Mouse (Mus musculus) adrenal gland, postnatal 10 days (tissue): ENCODE results near the gene Gsx1. TPM values are rescaled to one million over a fixed set of nuclear protein-coding genes. Genes with fewer than 3 reads are reported as not detected.

ENCODE experiments used
- DNase-seq: peaks from one replicate; pipeline ENCODE4 v3.0.0; 2021; ENCODE audit warnings: mixed read lengths
- long read RNA-seq, 2 experiments: library from polyadenylated mRNA; stranded (forward); transcript quantifications; one replicate each; pipeline ENCODE4 v2.0.0; 2021
- total RNA-seq, 2 experiments: library from RNA; stranded (reverse); gene quantifications; 2 replicates each; pipeline ENCODE4 v1.2.3; 2021

Gsx1 gene
- total RNA-seq, result not detected
- long read RNA-seq, experiment 1, result 0 reads
- long read RNA-seq, experiment 2, result 0 reads

DNA sequence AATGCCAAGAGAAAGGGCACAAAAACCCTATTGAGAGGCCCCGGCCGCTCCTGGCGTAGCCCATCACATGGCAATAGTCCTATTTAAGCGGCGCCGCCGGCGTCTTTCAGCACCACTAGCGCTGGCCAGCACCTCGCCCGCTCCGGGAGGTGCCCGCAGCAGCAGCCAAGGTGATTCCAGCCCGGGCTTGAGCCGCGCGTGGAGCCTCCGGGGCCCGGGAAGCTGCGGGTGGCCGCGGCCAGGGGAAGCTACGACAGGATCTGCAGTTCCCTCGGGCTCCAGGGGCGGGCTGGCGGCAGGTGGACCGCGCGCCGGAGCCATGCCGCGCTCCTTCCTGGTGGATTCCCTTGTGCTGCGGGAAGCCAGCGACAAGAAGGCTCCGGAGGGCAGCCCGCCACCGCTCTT, at the start of gene Gsx1:
Gene Gsx1, plus strand, starts transcription at position 126 of the 405 bp plus-strand sequence.
- peak; percentile 89 for DNase-seq

DNA sequence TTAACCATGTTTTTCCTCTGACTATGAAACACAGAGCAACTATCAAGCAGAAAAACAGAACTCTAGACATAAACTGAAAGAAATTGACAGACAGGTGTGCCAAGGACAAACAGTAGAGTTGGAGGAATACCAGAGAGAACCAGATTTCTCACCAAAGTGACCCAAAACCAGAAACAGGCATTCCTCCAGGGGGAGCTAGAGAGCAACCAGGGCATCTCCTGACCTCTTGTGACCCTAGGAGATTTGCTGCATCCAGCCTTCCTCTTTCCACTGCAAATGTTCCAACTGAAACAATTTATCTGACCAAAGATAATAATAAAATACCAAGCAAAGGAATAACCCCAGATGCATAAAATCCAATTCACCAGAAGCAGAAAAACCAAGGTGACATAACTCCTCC, 41.2 kb upstream of the Gsx1 start:
- DNase-seq, result no peak

DNA sequence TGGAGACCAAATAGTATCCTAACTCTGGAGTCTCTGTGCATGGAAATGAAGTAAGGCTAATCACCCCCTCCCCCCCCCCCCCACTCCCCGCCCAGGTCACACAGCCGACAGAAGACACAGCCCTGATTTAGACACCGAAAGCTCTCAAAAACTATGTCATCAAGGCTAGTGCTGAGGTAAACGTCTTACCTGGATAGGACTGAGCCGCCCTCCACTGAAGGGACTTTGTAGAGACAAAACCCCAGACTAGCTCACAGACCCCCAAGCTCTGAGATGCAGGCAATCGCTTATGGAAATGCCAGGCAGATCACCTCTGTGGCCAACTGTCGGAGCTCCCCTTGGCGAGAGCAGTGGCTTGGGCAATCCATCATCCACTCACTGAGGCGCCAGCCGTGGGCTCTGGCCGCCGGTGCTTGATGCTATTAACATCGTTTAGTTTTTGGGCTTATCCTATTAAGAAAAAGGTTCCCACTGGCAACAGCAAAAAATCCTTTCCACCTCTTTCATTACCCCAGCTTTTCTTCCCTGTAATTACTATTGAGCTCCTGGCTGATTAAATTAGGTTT, 33.6 kb upstream of the Gsx1 start:
- no peak for DNase-seq

DNA sequence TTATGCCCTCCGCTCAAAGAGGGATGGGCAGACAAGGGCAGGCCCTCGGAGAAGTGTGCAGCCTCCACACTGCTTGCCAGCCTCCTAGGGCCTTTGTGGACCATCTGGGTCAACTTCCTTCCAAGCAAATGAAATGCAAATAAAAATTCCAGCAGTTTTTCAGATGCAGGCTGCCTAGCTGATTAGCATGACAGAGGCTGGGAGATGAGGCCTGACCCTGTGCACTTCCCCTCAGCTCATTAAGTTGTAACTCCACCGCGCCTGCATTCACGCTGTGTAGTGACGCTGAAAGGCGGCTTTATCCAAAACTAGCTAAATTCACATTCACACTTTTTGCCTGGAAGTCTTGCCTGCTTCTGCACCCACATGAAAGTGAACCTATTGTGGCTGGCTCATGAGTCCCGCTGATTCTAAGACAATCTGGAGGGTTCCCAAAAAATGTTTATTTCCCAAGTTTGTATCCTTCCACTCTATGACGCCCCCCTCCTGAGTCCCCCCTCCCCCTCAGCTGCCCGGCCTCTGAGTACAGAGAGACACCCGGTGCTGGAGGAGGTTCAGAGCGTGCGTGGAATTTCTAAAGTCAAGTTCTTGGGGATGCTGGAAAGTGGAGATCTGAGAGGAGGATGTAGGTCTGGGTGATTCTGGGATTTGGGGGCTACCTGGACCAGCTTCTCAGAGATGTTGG, 32.9 kb upstream of the Gsx1 start:
- DNase-seq, result no peak

DNA sequence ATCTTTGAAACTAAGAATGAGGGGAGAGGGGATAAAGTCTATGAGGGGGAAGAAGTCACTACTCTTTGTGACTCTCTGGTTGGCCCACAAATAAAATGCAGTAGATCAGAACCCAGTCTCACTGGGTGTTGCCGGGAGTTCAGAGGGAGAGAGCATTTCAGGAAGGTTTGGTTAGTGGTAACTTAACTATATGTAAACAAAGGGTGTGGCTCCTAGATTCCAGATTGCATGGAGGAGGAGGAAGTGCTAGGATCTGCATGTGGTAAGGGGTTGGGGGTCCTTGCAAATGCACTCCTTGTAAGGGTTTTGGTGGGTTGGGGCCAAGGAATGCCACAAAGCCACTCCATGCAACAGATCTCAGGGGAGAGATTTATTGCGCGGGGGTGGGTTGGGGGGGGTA, 32.1 kb upstream of the Gsx1 start:
- DNase-seq, result no peak

DNA sequence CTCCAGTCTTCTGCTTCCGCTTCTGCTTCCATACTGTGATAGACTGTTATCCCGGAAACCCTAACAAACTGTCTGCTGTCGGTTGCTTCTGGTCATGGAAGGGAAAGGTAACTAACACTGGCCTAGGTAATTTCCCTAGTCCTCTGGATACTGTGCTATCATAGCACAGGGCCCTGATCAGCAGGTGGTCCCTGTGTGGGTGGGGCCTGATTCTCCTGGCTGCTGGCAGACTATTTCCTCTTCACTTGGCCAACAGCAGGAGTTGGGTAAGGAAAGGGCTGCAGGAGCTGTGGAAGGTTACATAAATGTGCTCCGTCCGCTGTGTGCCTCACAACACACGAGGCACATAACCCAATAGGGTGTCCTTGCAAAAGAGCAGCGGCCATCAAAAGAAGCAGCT, 31.1 kb upstream of the Gsx1 start:
- DNase-seq, result no peak

DNA sequence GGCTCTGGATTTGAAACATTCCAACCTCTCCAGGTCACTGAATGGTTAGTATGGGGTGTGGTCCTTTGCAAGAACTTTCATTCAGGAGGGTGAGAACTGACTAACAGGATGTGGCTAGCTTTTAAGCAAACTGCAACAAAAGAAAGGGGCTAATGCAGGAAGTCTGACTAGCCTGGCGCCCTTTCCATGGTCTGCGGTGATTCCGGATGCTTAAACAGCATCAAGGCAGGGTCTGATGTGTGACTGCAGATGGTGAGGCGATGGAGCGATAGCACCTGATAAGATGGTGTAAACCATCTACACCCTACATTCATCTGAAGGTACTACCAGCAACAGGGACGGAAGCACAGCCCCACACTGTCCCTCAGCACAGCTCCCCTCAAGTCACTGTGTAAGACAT, 29.2 kb upstream of the Gsx1 start:
- no peak for DNase-seq

DNA sequence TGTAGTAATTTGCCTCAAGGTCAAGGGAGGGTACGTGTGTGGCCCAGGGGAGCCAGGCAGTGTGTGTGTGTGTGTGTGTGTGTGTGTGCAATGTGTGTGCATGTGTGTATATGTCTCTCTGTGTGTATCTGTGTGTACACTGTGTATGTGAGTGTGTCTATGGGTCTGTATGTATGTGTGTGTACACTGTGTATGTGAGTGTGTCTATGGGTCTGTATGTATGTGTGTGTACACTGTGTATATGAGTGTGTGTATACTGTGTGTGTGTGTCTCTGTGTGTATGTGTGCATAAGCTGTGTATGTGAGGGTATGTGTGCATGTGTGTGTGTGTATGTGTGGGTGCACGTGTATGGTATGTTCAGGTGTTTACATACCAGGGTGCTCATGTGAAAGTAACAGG, 28.7 kb upstream of the Gsx1 start:
- no peak for DNase-seq

DNA sequence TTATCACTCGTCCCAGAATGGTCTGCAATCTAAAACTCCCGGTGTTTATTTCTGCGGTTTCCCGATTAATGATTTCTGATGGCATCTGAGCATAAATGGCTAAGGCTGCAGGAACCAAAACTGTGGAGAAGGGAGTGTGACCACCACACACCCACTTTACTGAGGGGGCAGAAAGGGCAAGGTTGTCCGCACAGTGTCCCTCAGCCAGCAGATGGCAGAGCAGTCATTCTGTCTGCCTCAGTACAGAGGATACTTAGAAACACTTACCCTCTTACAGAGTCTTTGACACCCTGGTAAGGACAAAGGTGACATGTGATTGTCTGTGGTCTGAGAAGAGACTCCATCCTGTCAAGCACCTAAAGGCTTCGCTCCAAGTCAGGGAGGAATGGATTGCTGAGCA, 23.4 kb upstream of the Gsx1 start:
- DNase-seq, result no peak

DNA sequence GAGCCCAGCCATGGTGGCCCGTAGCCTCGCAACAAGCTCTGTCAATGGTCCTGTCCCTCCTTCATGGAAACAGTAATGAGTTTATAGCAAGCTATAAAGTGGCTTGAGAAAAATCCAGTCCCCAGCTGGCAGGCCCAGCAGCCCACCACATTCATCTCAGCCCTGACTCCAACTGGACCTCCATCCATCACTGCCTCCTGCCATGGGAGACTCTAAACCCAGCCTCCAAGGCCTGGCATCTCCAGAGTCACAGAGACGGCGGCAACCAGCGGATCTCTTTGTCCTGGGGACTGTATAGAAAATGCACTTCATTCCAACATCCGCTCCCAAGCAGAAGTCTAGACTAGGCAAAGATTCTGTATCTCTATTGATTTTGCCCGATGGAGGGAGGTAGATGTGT, 18.4 kb upstream of the Gsx1 start:
- DNase-seq, result no peak

DNA sequence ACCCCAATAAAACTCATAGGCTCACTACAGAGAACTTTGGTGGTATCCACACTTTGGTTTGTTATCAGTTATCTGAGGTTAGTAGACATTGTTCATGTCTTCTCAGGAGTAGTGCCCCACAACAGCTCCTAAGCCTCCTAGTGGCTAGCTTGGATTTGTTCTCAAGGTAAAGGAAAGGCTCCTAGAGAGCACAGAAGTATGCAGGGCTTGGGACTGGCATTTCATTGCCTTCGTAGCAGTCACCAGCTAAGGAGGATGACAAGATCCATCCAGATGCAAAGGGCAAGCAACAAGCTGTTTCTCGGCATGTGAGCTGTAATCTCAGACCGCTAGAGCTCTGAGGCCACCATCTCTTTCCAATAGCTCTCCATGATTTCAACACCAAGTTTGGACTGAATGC, 14.4 kb upstream of the Gsx1 start:
- DNase-seq, result no peak

DNA sequence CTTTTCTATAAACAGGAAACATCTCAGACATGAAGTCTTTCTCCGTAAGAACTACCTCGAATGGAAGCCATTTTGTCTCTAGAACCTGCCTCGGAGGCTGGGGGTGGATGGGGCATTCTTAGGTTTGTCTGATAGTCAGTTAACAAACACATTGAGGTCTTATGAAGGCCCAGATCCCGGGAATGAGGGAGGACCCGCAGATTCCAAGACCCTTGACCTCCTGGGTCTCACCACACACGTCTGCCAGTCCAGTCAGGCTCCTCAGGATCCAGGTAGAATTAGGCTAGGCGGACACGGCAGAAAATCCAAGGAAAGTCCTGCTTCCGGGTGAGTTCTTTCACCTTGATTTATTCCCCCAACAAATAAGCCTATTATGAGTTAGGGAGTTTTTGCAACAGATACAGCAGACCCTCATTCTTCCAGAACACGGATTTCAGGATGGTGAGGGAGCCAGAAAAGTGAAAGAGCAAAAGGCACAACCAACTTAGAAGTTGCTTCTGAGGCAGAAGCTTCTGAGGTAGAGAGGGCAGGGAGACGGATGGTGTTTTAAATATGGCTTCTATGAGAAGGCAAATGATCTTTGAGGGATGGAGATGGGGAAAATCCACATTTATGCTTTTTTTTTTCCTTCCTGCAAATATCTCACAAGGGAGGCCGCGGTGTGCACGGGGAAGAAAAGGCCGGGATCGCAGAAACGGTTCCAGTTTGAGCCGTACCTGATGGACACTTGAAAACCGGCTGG, 3.2 kb upstream of the Gsx1 start:
- DNase-seq, result no peak

DNA sequence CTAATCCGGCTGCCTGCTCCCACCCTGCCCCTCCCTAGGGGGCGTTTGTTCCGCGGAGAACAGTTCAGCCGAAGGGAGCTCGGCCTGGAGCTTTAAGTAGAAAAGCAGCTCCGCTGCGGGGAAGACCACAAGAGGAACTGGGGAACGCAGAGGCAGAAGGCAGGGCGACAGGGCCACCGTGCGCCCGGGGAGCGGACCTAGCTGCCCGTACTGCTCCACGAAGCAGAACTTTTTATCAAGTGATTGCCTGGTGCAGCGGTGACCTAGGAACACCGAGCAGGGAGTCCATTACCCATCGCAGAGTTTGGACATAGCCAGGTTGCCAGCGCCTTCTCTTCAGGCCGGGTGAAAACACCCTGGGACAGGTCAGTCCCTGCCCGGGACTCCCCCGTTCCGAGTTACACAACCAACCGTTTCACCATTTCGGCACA, 2.5 kb upstream of the Gsx1 start:
- DNase-seq, result peak; percentile 44

DNA sequence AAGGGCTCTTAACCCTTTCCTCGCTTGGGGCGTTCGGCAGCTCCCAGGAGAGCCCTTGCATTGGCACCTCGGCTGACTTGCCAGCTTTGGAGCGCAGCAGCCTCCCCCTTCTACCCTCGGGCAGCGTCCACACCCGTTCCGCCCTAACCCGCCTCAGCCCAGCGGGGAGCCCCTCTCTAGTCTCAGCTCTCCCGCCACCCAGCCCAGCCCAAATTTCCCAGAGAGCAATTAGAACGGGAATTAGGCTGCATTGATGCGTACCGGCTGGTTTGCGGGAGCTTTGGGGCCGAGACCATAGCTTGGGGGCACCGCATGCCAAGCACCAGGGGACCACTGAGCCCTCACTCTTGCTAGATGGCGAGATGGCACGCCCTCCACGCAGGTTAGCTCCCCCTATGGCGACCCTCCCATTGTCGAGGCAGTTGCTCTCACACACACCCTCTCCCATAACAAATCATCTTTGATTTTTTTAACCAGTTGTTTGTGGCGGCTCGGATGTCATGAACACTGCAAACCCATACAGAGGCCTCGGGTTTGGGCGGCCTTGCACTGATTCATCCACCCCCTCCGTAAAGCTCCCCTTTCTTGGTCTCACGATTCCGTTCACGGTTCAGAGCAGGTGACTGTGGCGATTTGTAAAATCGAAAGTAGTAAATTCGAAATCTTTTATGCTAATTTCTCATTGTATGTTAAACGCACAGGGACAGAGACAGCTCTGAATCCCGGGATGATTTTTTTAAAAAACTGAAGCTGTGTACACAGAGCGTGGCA, 1.5 kb upstream of the Gsx1 start:
- DNase-seq, result peak; percentile 14

DNA sequence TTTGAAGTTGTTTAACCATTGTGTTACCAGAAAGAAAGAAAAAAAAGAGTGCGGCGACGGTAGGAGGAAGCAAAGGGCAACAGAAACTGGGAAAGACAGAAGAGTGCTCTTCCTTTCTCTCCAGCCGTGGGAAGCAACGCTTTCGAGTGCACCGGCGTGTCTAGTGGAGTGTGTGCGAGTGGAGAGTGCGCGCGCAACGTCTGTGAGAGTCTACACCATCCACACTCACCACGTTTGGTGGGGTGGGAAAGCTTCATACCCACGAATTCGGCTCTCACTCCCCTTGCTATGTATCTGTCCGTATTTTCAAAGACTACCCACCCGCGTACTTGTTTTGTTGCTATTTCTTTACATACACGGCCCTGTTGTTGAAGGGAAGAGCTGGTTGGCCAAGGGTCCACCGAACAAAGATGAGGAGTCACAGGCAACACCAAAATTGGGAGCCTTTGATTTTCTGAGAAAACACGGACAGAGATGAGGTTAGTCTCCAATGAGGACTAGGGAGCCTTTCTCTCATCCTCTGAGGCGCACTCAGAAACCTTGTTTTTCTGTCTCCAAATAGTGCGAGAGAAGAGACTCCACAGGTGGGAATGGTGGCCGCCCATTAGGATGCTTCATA, 835 bp upstream of the Gsx1 start:
- no peak for DNase-seq

DNA sequence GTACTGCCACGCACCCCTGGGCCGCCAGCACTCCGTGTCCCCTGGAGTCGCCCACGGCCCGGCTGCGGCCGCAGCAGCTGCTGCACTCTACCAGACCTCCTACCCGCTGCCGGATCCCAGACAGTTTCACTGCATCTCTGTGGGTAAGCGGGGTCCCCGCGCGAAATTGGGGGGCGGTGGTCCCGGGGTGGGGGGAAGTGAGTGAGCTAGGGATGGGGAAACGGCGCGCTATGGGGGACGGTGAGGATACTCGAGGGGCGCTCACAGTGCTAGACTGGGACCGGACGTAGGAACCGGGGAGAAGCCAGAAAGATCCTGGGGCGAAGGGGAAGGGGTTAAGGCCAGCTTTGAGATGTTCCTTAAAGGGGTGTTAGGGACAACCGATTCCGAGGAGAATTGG, 660 bp downstream of the Gsx1 start:
- DNase-seq, result no peak

DNA sequence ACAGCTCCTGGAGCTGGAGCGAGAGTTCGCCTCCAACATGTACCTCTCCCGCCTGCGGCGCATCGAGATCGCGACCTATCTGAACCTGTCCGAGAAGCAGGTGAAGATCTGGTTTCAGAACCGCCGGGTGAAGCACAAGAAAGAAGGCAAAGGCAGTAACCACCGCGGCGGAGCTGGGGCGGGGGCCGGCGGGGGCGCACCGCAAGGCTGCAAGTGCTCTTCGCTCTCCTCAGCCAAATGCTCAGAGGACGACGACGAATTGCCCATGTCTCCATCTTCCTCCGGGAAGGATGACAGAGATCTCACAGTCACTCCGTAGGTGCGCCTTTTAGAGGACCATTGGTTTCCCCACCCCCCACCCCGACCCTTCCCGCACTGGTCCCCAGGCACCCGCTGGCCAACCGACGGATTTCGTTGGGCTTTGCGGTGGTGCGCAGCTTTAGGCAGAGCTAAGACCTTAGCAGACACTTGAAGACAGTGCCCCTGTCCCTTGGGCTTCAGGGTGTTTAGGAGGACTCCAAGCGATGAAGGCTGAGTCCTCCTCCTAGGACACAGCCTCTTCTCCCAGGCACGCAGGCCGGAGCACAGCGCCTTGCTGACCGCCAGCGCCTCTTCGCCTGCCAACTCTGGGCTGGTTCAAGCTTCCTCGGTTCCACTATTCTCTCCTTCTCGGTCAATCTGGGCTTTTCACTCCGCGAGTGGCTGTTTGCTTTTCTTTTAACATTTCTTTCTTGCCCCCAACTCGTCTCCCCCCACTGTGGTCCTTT, 1.5 kb downstream of the Gsx1 start:
- no peak for DNase-seq

DNA sequence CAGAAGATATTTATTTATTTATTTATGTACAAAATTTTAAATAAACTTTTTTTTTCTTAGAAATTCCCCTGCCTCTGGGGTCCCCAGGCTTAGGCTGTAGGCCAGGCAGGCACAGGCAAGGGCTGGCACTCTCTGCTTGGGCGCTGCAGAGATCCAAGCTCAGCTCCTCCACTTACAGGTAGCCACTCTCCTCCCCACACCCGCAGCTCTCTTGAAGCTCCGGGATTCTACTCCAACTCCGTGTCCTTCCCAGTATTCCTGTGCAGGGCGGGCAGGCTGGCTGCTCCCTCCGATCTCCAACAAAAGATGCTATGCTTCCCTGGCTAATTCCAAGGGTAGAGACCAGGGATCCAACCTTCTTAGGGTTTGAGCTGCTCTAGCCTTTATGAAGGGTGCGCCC, 2.4 kb downstream of the Gsx1 start:
- no peak for DNase-seq

DNA sequence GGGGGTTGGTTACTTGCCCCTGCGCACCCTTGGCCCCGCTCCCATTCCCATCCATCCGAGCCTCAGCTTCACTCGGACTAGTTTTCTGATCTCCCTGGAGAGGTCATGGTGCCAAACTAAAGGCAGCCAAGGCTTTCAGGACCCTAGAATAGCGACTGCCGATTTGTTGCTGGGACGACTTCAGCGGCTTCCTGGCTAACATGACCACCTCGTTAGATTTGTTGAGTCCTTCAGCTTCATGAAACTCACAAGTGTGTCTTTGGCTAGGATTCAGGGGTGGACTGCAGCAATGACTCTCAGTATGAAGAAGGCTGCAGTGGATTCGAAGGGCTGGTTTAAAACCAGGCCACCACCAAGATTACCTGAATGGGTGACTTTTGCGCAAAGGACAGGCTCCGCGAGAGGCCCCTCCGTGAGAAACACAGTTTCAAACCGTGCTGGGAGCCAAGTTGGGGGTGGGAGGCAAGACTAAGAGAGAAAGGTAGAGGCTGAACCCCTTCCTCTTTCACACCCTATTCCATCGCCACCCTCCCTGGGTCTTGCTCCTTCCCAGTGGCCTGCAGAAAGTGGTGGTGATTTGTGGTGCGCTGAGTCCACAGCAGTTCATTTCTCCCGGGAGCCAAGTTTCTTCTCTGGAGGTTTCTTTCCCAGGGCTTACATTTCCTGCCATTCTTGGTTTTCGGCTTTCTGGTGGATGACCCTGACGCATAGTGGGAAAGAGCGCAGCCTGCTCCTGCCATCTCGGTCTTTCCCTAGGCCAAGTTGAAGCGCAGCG, 3.5 kb downstream of the Gsx1 start:
- no peak for DNase-seq

DNA sequence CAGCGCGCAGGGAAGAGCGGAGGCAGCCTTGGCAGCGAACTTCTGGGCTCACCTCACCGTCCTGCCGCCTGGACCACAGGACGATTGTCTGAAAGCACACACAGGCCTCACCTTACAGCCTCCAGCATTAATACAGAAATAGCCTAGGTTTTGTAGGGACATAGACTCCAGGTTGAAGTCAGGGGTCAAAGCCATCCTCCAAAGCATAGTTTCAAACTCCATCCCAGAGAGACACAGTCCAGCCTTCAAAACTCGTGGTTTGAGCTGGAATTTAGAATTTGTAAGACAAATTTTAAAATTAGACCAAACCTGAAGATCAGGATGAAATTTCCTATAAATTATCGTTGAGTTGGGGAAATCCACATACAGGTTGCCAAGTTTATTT, 4.1 kb downstream of the Gsx1 start:
- no peak for DNase-seq

DNA sequence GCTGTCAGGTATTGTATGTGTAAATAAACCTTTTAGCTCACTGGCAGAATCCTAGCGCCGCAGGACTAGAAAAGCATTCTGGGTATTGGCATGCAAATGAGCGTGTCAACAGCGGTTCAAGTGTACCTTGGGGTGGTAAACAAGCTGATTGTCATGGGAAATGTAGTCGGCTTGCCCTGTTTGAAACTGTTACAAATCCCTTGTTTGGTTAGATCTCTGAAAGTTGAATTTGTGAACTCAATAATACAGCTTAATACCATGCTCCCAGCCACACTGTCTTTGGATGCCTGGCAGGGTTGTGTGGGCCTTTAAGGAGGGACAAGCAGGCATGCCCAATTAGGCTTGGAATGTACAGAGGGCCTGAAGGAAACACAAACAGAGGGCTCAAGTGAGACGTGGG, 16.4 kb downstream of the Gsx1 start:
- no peak for DNase-seq
